Mouse (Mus musculus) ES-Bruce4 (cell line): ENCODE data around the gene Vamp2. TPM values are rescaled to one million over a fixed set of nuclear protein-coding genes. Genes with fewer than 3 reads are reported as not detected.

Experiments
- H3K27ac ChIP-seq: 2 replicates; pipeline ENCODE4 v1.5.1; 2012; ENCODE audit warnings: low read length, inconsistent platforms; ENCODE audit not compliant: insufficient read depth
- H3K27me3 ChIP-seq: 2 replicates; pipeline ENCODE4 v1.6.1; 2012; ENCODE audit warnings: mild to moderate bottlenecking, low read length, inconsistent platforms; ENCODE audit not compliant: control insufficient read depth, poor library complexity, insufficient read depth, severe bottlenecking
- H3K36me3 ChIP-seq: 2 replicates; pipeline ENCODE4 v1.6.1; 2012; ENCODE audit warnings: inconsistent platforms, mild to moderate bottlenecking, low read length, moderate library complexity; ENCODE audit not compliant: control insufficient read depth, poor library complexity, insufficient read depth, severe bottlenecking
- H3K4me1 ChIP-seq: one replicate; pipeline ENCODE4 v1.8.1; 2011; ENCODE audit warnings: low read length; ENCODE audit not compliant: control insufficient read depth, insufficient read depth
- H3K4me3 ChIP-seq: 2 replicates; pipeline ENCODE4 v1.5.1; 2011; ENCODE audit warnings: low read depth, mild to moderate bottlenecking, low read length
- H3K9ac ChIP-seq: 2 replicates; pipeline ENCODE4 v1.6.1; 2012; ENCODE audit warnings: low read depth, mild to moderate bottlenecking, inconsistent platforms; ENCODE audit not compliant: poor library complexity, severe bottlenecking
- H3K9me3 ChIP-seq: replicated peaks from 2 replicates; pipeline ENCODE4 v1.6.1; 2012; ENCODE audit warnings: mild to moderate bottlenecking, low read length, inconsistent platforms; ENCODE audit not compliant: control insufficient read depth, poor library complexity, insufficient read depth, severe bottlenecking
- CTCF ChIP-seq: IDR thresholded peaks from one replicate; pipeline ENCODE4 v1.8.1; 2011; ENCODE audit warnings: low read depth, low read length
- EP300 ChIP-seq: IDR thresholded peaks from 2 replicates; pipeline ENCODE4 v1.6.1; 2011; ENCODE audit warnings: low read depth, low read length; ENCODE audit not compliant: insufficient read depth
- POLR2A ChIP-seq: IDR thresholded peaks from one replicate; pipeline ENCODE4 v1.8.1; 2011; ENCODE audit warnings: low read length; ENCODE audit not compliant: insufficient read depth
- polyA plus RNA-seq: library from polyadenylated mRNA; stranded (reverse); fragments of >200 nt; gene quantifications from 2 replicates; pipeline ENCODE4 v1.2.4, GENCODE M21; 2011; ENCODE audit warnings: low read depth; ENCODE audit not compliant: missing spikeins, insufficient read depth, insufficient read length

Vamp2 gene
- polyA plus RNA-seq, 1 experiment = 39.5 TPM

DNA sequence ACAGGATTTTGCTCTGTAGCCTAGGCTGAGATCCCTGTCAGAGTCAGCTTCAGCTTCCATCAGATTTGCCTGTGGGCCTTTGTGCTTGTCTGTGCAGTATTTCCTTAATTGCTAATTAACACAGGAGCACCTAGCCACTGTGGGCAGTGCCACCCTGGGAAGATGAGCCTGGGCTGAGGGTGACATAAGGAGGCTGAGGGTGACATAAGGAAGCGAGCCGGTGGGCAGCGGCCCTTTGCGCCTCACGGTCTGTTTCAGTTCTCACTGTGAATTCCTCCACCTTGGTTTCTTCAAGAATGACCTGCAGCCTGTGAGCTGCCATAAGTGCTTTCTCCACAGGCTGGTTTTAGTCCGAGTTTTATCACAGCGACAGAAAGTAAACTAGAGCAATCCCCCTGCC, 6.7 kb upstream of the Vamp2 start:
- H3K9me3 ChIP-seq = 0 out of 2 replicates have a peak, but pooled peaks cover 2% of the 10 kb centered on the region
- no peaks in the 10 kb centered on the region for H3K36me3 ChIP-seq
- H3K4me1 ChIP-seq = peaks cover under 1% of the 10 kb centered on the region
- H3K27me3 ChIP-seq = no peaks in the 10 kb centered on the region
- H3K27ac ChIP-seq = no peak overlapping the region
- H3K9ac ChIP-seq = no peak overlapping the region
- H3K4me3 ChIP-seq = no peak overlapping the region
- no peak for TF ChIP-seq CTCF
- no peak for TF ChIP-seq EP300
- TF ChIP-seq POLR2A = no peak

DNA sequence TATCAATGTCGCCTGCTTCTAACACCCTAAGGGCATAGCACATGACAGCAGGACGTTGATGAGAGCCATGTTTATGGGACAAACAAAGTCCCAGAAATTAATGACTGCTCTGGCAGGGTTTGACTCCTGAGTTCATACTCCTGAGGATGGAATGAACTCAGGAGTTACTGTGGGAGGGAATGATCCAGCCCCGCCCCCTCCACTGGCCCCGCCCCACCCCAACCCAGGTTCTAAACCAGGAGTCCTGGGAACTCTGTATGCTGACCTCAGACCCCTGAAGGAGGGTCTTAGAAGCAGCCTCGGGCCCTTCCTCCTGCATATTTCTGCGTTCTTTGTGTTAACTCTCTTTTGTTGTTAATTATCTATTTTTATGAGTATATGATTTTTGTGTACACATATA, 2.7 kb upstream of the Vamp2 start:
- H3K27ac ChIP-seq = no peak overlapping the region
- H3K9me3 ChIP-seq = 0 out of 2 replicates have a peak, but pooled peaks cover 2% of the 10 kb centered on the region
- no peak for TF ChIP-seq EP300
- no peak for TF ChIP-seq CTCF
- no peak for TF ChIP-seq POLR2A

DNA sequence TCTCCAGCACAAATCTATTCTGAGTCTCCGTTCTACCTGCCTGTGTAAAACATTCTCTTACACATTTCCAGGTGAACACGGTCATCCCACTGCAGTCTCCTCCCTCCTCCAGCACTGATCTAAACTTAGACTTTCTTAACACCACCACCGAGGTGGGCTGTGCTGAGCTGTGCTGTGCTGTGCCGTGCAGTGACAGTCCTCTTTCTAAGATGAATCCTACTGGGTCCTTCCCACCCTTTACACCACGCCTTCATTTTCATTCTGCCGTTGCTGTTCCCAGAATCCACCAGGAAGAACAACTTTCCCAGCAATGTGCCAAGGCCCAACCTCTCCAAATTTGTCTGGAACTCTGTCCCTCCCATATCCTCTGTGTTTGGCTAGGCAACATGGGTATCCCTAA, 1.9 kb upstream of the Vamp2 start:
- H3K9me3 ChIP-seq = 0 out of 2 replicates have a peak, but pooled peaks cover 2% of the 10 kb centered on the region
- peaks cover 2% of the 10 kb centered on the region for H3K4me1 ChIP-seq
- H3K9ac ChIP-seq = no peak overlapping the region
- H3K27me3 ChIP-seq = no peaks in the 10 kb centered on the region
- H3K36me3 ChIP-seq = peaks cover 8% of the 10 kb centered on the region
- no peak overlapping the region for H3K27ac ChIP-seq
- no peak for TF ChIP-seq EP300
- H3K4me3 ChIP-seq = no peak overlapping the region

More for the DNA sequence above, 2.7 kb upstream of the Vamp2 start:
- Histone ChIP-seq H3K4me1 (peaks cover 2% of the 10 kb centered on the region), H3K9ac (no peak overlapping the region), H3K27me3 (no peaks in the 10 kb centered on the region), H3K4me3 (no peak overlapping the region), H3K36me3 (peaks cover 8% of the 10 kb centered on the region)

DNA sequence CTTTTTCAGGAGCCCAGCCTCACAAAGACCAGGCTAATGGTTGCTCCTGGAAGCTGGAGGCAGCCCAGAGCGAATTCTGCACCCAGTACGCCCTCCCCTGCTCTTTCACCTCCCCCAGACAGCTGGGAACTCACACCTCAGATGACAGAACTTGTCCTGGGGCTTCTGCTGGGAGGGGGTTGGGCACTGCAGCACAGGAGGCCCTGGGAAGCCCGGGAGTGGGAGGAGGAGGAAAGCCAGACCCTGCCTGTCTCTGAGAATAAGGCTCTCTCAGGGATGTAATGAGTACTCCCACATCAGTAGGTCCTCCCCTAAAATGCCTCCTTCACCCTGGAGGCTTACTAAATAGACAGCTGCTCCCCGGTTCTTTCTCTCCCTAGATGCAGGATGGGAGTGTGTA, 1.2 kb upstream of the Vamp2 start:
- Histone ChIP-seq H3K4me1 (peaks cover 2% of the 10 kb centered on the region), H3K4me3 (no peak overlapping the region), H3K27me3 (no peaks in the 10 kb centered on the region), H3K9me3 (0 out of 2 replicates have a peak, but pooled peaks cover 2% of the 10 kb centered on the region), H3K27ac (no peak overlapping the region), H3K9ac (no peak overlapping the region; the same call in 1 of the 2 replicates), H3K36me3 (peaks cover 8% of the 10 kb centered on the region)
- TF ChIP-seq POLR2A = no peak
- no peak for TF ChIP-seq CTCF
- TF ChIP-seq EP300 = no peak

DNA sequence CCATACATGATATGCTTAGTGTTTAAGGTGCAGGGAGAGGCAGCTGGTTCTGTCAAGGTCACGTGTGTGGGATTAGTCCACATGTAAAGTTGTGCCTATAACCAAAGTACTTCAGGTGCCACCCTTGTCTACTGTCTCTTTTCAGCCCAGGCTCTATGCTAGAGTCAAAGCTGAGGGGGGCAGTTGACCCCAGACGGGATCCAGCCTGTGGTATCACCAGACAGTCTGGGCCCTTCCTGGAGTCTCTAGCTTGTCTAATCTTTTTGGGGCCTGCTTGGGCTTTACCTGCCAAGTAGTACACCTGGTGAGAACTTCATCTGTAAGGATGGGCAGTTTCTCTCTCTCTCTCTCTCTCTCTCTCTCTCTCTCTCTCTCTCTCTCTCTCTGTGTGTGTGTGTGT, 693 bp upstream of the Vamp2 start:
- TF ChIP-seq CTCF (no peak), EP300 (no peak), POLR2A (no peak)
- Histone ChIP-seq H3K4me1 (peaks cover 2% of the 10 kb centered on the region), H3K4me3 (no peak overlapping the region), H3K27me3 (no peaks in the 10 kb centered on the region), H3K9ac (peak overlapping the region; percentile 91; the same call in 1 of the 2 replicates), H3K9me3 (0 out of 2 replicates have a peak, but pooled peaks cover 2% of the 10 kb centered on the region), H3K27ac (no peak overlapping the region), H3K36me3 (peaks cover 10% of the 10 kb centered on the region)

DNA sequence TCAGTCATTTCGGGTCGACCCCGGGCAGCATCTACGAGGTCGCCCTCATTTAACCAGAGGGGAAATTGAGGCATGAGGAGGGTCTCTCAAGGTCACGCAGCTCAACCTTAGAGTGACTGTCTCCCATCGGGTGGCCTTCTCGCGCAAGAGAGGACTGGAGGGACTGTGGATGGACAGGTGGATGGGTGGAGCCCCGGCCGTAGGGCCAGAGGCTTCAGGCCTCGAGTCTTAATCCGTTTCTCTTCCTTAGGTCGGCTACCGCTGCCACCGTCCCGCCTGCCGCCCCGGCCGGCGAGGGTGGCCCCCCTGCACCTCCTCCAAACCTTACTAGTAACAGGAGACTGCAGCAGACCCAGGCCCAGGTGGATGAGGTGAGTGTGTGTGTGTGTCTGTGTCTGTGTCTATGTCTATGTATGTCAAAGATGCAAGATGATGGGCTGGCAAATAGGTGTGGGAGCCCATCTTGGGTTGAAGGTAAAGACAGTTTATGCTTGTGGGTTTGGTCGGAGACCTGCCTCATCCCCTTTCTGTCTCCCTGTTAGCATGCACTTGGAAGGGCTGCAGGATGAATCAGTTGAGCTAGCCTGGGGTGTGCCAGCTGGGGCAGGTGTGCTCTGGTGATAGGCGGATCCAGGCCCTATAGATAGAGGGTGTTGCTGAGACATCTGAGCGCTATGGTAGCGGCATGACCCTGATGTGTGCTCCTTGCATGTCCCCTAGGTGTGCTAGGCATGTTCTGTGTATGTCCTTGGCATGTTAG, 746 bp downstream of the Vamp2 start:
- TF ChIP-seq EP300 (no peak), POLR2A (no peak), CTCF (no peak)
- H3K27me3 ChIP-seq = no peaks in the 10 kb centered on the region
- no peaks in the 10 kb centered on the region for H3K9me3 ChIP-seq
- peaks cover 2% of the 10 kb centered on the region for H3K4me1 ChIP-seq
- H3K27ac ChIP-seq = no peak overlapping the region
- H3K4me3 ChIP-seq = peak overlapping the region; percentile 90
- peaks cover 13% of the 10 kb centered on the region for H3K36me3 ChIP-seq
- peak overlapping the region; percentile 91 for H3K9ac ChIP-seq
